Mouse (Mus musculus): ENCODE measurements around the gene Gm973.

GRCm38 (mm10) chr1:59653243-59653911, 137.3 kb downstream of the Gm973 start:
- TF ChIP-seq CTCF (IDR thresholded peaks at IDR 0.05; ENCODE audit: control insufficient read depth, insufficient read depth, insufficient replicate concordance, low read depth, low read length) (no peak), POLR2A (IDR thresholded peaks at IDR 0.05; ENCODE audit: control insufficient read depth, low read depth, low read length) (no peak)
